Mouse (Mus musculus) heart, adult 2 months (tissue): ENCODE results near the gene Sytl2. TPM values are rescaled to one million over a fixed set of nuclear protein-coding genes. Genes with fewer than 3 reads are reported as not detected.

Experiments used
- DNase-seq, 2 experiments: peaks; one replicate each; pipeline ENCODE4 v3.0.0; 2021
- H3K27ac ChIP-seq: fragments of 200-600 bp; 2 replicates; pipeline ENCODE4 v1.8.1; 2022
- H3K27me3 ChIP-seq: fragments of 200-500 bp; 2 replicates; pipeline ENCODE4 v1.6.1; 2012; ENCODE audit warnings: mild to moderate bottlenecking, low read length, inconsistent platforms, mixed read lengths; ENCODE audit not compliant: control insufficient read depth, insufficient read depth
- H3K36me3 ChIP-seq: fragments of 200-500 bp; 2 replicates; pipeline ENCODE4 v1.6.1; 2012; ENCODE audit warnings: low read length, inconsistent platforms; ENCODE audit not compliant: control insufficient read depth, insufficient read depth
- H3K4me1 ChIP-seq: fragments of 200-500 bp; 2 replicates; pipeline ENCODE4 v1.6.1; 2011; ENCODE audit warnings: low read length; ENCODE audit not compliant: control insufficient read depth, insufficient read depth
- H3K4me3 ChIP-seq: fragments of 200-600 bp; 2 replicates; pipeline ENCODE4 v1.8.1; 2022
- H3K79me2 ChIP-seq: fragments of 200-500 bp; replicated peaks from 2 replicates; pipeline ENCODE4 v1.6.1; 2012; ENCODE audit warnings: mild to moderate bottlenecking, inconsistent platforms, low read length, moderate library complexity, mixed read lengths; ENCODE audit not compliant: control insufficient read depth, insufficient read depth
- H3K9ac ChIP-seq: fragments of 200-500 bp; 2 replicates; pipeline ENCODE4 v1.6.1; 2012; ENCODE audit warnings: low read depth, mild to moderate bottlenecking, control low read depth, inconsistent platforms, low read length, mixed read lengths
- CTCF ChIP-seq: fragments of 200-600 bp; IDR thresholded peaks from 2 replicates; pipeline ENCODE4 v1.8.1; 2022; ENCODE audit warnings: antibody characterized with exemption, mild to moderate bottlenecking, moderate library complexity
- EP300 ChIP-seq: fragments of 200-500 bp; IDR thresholded peaks from 2 replicates; pipeline ENCODE4 v1.6.1; 2011; ENCODE audit warnings: low read depth, low read length, control low read depth; ENCODE audit not compliant: insufficient read depth
- POLR2A ChIP-seq: fragments of 200-500 bp; IDR thresholded peaks from 2 replicates; pipeline ENCODE4 v1.6.1; 2011; ENCODE audit warnings: mild to moderate bottlenecking, low read depth, low read length, control low read depth; ENCODE audit not compliant: insufficient read depth
- WGBS: fragments of 180-500 bp; shearing (Covaris S2); methylation state at CpG from one replicate; pipeline ENCODE4 v1.1.7; 2018; 5-methylcytosine and 5-hydroxymethylcytosine counted together
- intact Hi-C: fragments of 180-260 bp; cut with DNase I; formaldehyde crosslinking; loops from one replicate; pipeline ENCODE4 v1.15.1; 2025
- polyA plus RNA-seq: library from polyadenylated mRNA; depleted of rRNA; stranded (reverse); fragments of >200 nt; gene quantifications from 2 replicates; pipeline ENCODE4 v1.2.3, GENCODE M21; 2012
- total RNA-seq, 2 experiments: library from RNA; stranded (reverse); gene quantifications; 2 replicates each; pipeline ENCODE4 v1.2.3; 2021

Gene Sytl2
- total and polyA plus RNA-seq, 3 experiments = 2.1 to 3.8 (median 3.3) TPM

DNA sequence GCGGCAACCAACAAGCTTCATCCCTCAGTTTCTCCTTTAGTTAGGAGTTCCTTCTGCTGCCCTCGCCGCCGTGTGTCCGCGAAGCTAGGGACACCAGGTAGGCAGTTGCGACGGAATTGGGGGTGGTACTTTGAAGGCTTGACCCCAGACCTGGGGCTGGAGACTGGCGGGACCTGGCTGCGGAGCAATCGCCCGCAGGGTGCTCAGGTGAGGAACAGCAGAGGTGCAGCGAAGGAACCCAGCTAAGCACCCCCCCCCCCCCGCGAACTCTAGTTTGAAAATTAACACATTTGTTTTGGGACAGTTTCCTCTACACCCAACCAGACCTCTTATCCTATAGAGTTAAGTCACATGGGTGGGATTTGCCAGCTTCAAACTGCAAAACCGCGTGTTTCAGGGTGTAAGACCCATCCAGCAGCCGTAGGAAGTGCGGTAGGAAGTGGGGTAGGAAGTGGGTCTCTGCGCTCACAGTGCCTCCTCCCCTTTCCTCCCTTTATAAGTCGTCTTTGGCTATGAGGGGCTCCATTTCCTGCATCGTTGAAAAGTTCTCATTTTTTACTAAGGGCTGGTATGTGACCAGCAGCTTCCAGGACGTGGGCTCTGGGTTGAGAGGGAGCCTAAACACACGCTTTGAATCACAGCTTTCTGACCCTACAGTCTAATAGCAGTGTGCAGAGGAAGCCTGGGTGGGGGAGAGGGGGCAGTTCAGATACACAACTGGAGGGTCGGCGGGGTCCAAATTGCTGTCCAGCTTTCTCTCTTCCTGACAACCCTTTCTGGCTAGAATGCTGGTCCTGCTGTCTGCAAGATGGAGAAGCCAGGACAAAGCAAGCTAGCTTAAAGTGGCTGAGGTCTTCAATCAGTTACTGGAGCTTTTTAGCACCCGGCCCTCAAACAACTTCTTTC is 848 bp downstream of the Sytl2 start:
- Histone ChIP-seq H3K9ac (peak overlapping the region; percentile 57), H3K4me3 (peak overlapping the region; percentile 52), H3K4me1 (no peaks in the 10 kb centered on the region), H3K27ac (no peak overlapping the region), H3K79me2 (no peaks in the 10 kb centered on the region), H3K27me3 (0 out of 2 replicates have a peak, but pooled peaks cover 2% of the 10 kb centered on the region), H3K36me3 (no peaks in the 10 kb centered on the region)
- intact Hi-C loops = loop anchor here (5.0 to 10.0 kb wide), 2 partner anchors 69 to 122 kb away; partner anchors contain the start of gene Ccdc89
- peak; percentile 11 to 20 for DNase-seq
- WGBS = 5% methylated on average over 27 of the region's 27 CpGs
- TF ChIP-seq EP300 = no peak
- no peak for TF ChIP-seq POLR2A
- TF ChIP-seq CTCF = no peak

DNA sequence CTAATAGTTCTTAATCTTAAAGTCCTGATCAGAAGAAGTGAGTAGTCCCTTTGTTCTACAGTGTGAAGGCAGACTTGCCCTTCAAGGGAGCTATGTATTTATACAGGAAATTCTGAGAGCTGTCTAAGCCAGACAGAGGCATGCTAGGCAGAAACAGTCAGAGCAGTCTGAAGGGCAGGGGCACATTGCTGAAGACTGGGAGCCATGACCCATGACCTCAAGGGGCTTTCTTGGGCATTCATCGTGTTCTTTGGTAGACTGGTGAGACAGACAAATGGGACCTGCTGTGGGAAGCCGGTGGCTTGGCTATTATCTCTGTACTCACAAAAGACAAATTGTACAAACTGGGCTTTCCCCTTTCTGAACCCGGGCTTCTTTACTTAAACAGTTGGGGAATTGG is 4.0 kb downstream of the Sytl2 start:
- 58% methylated on average over 3 of the region's 3 CpGs for WGBS

DNA sequence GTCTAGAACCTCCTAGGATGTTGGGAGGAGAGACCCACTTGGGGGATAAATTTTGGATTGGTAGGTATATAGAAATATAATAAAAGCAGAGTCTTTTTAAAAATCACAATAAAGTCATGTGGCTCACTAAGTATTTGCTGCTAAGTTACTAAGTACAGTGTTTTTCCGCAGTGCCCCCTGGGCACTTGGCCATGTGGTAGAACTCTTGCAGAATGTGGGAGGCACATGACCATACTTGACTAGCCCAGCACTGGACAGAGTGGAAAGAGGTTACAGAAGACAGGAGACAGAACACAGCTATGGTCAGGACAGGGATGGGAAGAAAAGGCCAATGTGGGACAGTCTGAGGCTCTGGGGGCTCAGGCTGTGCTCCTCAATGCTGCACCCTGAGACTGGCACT is 4.9 kb downstream of the Sytl2 start:
- intact Hi-C loops = loop anchor here (10.0 kb wide), 1 partner anchor 118 kb away; the partner anchor contains the start of gene Ccdc89
- H3K4me1 ChIP-seq = no peaks in the 10 kb centered on the region
- H3K9ac ChIP-seq = no peak overlapping the region
- no peaks in the 10 kb centered on the region for H3K79me2 ChIP-seq
- TF ChIP-seq EP300 (no peak), POLR2A (no peak), CTCF (no peak)
- H3K4me3 ChIP-seq = no peak overlapping the region
- H3K36me3 ChIP-seq = no peaks in the 10 kb centered on the region
- 0 out of 2 replicates have a peak, but pooled peaks cover 2% of the 10 kb centered on the region for H3K27me3 ChIP-seq
- no peak for DNase-seq
- no peak overlapping the region for H3K27ac ChIP-seq
- WGBS = 93% methylated on average over 1 of the region's 1 CpGs

More for the DNA sequence above, 4.0 kb downstream of the Sytl2 start:
- no peak for DNase-seq
- TF ChIP-seq CTCF = no peak
- TF ChIP-seq EP300 = no peak
- no peak for TF ChIP-seq POLR2A
- Histone ChIP-seq H3K4me1 (no peaks in the 10 kb centered on the region), H3K4me3 (no peak overlapping the region), H3K36me3 (no peaks in the 10 kb centered on the region), H3K9ac (no peak overlapping the region), H3K27me3 (0 out of 2 replicates have a peak, but pooled peaks cover 2% of the 10 kb centered on the region), H3K27ac (no peak overlapping the region), H3K79me2 (no peaks in the 10 kb centered on the region)
- intact Hi-C loops = loop anchor here (10.0 kb wide), 1 partner anchor 119 kb away; the partner anchor contains the start of gene Ccdc89

DNA sequence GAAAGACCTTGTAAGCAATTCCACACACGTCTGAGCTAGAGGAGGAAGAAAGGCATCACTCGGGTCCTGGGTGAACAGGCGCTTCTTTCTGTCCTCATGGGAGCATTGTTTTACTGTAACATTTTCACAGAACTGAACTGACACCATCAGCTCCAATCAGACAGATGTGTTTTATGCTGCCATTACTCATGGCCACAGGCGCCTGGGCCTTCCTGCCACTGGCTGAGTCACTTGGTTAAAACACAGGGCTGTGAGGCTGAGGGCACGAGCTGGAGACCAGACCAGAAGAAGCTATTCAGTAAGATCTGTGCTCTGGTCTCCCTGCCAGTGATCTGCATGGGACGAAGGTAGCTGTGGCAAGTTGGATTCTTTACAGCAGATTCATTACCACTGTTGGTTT is 6.0 kb downstream of the Sytl2 start:
- WGBS = 84% methylated on average over 6 of the region's 6 CpGs
- peaks cover 2% of the 10 kb centered on the region for H3K4me1 ChIP-seq

DNA sequence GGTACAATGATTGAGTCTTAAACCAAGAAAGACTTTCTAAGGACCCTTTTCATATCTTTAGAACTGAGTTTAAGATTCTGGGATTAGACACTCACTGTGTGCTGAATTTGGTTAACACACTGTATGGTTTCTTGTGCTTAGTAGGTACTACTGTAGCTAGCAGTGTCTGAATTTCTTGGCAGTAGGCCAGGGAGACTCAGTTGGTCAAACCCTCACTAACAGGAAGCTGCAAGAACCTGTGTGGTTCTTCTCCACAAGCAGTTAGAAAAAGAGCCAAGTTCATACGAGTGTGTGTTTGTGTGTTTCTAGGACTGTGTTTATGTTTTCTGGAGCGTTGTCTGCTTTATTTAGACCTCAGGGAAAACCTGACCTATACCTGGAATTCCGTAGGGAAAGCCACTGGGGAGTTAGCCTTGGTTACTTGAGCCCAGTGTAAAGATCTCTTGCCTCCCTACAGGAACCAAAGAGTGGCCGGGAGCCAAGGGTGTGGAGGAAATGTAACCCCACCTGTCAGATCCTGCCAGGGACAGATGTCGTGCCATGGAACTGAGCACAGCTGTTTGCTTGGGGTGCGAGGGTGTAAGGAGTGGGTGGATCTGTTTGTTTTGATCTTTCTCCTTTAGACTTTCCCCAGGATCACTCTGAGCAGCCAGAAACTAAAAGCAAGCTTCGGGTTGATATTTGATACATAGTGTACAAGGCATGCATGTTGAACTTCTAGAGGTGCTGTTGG is 10.3 kb downstream of the Sytl2 start:
- no peaks in the 10 kb centered on the region for H3K36me3 ChIP-seq
- no peaks in the 10 kb centered on the region for H3K27me3 ChIP-seq
- H3K27ac ChIP-seq = no peak overlapping the region
- H3K4me1 ChIP-seq = peaks cover 2% of the 10 kb centered on the region
- H3K79me2 ChIP-seq = no peaks in the 10 kb centered on the region
- peak in 1 of 2 experiments; percentile 16 for DNase-seq
- TF ChIP-seq CTCF = no peak
- TF ChIP-seq EP300 = no peak
- no peak for TF ChIP-seq POLR2A
- H3K9ac ChIP-seq = no peak overlapping the region
- WGBS = 49% methylated on average over 7 of the region's 7 CpGs
- H3K4me3 ChIP-seq = no peak overlapping the region
- intact Hi-C loops = no loop called here

More for the DNA sequence above, 6.0 kb downstream of the Sytl2 start:
- no peaks in the 10 kb centered on the region for H3K36me3 ChIP-seq
- no peaks in the 10 kb centered on the region for H3K79me2 ChIP-seq
- TF ChIP-seq CTCF (no peak), EP300 (no peak), POLR2A (no peak)
- no peaks in the 10 kb centered on the region for H3K27me3 ChIP-seq
- H3K4me3 ChIP-seq = no peak overlapping the region
- no peak for DNase-seq
- no peak overlapping the region for H3K9ac ChIP-seq
- no peak overlapping the region for H3K27ac ChIP-seq
- intact Hi-C loops = loop anchor here (10.0 kb wide), 1 partner anchor 117 kb away; the partner anchor contains the start of gene Ccdc89
